Mouse (Mus musculus) left cerebral cortex, postnatal 36 days (tissue): ENCODE measurements around the gene Rnf224. TPM values are rescaled to one million over a fixed set of nuclear protein-coding genes. Genes with fewer than 3 reads are reported as not detected.

Experiments
- DNase-seq, 2 experiments: peaks; one replicate each; pipeline ENCODE4 v3.0.0; 2021 to 2022; ENCODE audit warnings: low spot score in 2 of 2, mixed read lengths in 1 of 2
- intact Hi-C: fragments of 180-260 bp; cut with DNase I; formaldehyde crosslinking; loops from one replicate; pipeline ENCODE4 v1.15.1; 2025
- total RNA-seq, 2 experiments: library from RNA; stranded (reverse); gene quantifications; 2 replicates each; pipeline ENCODE4 v1.2.3; 2021

Rnf224 gene
- total RNA-seq, 2 experiments from 2014 or later = not detected

- intact Hi-C loops = no loop called here
- DNase-seq = no peak
Observed at GRCm38 (mm10) chr2:25230581-25230980, 6.0 kb downstream of the Rnf224 start.

DNA sequence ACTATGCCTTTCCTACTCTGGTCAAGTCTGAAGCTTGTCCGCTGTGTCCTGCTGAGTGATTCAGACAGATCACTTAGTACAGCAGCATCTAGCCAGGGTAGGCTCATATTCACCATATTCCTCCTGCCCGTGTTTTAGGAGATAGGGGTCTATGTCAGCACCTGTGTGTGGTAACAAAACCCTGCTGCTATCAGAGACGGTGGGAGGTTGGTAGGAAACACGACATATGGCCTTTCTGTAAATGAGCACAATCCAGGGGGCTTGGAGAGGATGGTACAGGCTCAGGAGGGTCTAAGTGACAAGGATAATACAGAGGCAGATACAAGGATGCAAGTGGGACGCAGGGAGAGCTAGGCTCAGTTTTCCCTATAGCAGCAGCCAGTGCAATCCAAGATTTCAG, 7.0 kb downstream of the Rnf224 start:
- DNase-seq = no peak
- intact Hi-C loops = loop anchor here (5.0 kb wide), 1 partner anchor 37 kb away; no protein-coding TSS in a partner anchor

- intact Hi-C loops = loop anchor here (5.0 kb wide), 1 partner anchor 37 kb away; no protein-coding TSS in a partner anchor
- no peak for DNase-seq
Observed at GRCm38 (mm10) chr2:25228995-25229530, 7.5 kb downstream of the Rnf224 start.

GRCm38 (mm10) chr2:25228431-25228889, 8.1 kb downstream of the Rnf224 start:
- DNase-seq = peak; percentile 80 to 84
- intact Hi-C loops = loop anchor here (5.0 kb wide), 1 partner anchor 36 kb away; no protein-coding TSS in a partner anchor

DNA sequence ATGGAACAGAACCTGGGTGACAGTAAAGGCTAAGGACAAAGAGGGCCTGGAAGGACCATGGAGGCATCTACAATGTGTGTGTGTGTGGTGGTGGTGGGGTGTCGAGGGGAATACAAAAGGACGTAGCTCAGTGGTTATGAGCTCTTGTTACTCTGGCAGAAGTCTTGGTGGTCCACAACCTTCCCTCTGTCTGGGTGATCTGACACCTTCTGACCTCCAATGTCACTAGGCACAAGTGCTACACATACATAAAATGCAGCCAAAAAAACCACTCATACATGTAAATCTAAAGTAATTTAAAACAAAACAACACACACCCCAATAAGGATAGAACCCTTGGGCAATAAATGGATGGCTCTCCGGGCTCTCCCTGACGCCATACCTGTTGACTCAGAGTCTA, 9.2 kb downstream of the Rnf224 start:
- intact Hi-C loops = loop anchor here (5.0 kb wide), 1 partner anchor 35 kb away; no protein-coding TSS in a partner anchor
- DNase-seq = no peak

DNA sequence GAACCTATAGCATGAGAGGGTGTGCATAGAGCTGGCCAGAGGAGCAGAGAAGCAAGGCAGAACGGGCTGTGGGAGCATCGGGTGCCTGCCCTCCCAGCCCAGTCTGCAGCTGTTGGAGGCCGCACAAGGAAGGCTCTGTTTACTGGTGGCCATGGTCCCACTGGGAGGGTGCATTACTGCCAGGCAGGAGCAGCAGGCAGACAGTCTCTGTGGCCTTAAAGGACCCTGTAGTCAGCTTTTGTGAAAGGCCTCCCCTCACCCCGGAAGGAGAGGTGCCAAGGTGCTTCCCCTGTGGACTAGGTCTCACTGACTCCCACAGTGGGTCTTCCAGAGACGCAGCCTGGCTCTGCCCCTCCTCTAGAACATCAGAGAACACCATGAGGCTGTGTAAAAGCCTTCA, 9.7 kb downstream of the Rnf224 start:
- intact Hi-C loops = loop anchor here (5.0 kb wide), 1 partner anchor 35 kb away; no protein-coding TSS in a partner anchor
- peak; percentile 33 to 41 for DNase-seq

- no peak for DNase-seq
- intact Hi-C loops = loop anchor here (2.0 to 5.0 kb wide), 2 partner anchors 34 to 37 kb away; partner anchors contain the start of gene Tprn
Observed at GRCm38 (mm10) chr2:25225811-25226379, 10.7 kb downstream of the Rnf224 start.

DNA sequence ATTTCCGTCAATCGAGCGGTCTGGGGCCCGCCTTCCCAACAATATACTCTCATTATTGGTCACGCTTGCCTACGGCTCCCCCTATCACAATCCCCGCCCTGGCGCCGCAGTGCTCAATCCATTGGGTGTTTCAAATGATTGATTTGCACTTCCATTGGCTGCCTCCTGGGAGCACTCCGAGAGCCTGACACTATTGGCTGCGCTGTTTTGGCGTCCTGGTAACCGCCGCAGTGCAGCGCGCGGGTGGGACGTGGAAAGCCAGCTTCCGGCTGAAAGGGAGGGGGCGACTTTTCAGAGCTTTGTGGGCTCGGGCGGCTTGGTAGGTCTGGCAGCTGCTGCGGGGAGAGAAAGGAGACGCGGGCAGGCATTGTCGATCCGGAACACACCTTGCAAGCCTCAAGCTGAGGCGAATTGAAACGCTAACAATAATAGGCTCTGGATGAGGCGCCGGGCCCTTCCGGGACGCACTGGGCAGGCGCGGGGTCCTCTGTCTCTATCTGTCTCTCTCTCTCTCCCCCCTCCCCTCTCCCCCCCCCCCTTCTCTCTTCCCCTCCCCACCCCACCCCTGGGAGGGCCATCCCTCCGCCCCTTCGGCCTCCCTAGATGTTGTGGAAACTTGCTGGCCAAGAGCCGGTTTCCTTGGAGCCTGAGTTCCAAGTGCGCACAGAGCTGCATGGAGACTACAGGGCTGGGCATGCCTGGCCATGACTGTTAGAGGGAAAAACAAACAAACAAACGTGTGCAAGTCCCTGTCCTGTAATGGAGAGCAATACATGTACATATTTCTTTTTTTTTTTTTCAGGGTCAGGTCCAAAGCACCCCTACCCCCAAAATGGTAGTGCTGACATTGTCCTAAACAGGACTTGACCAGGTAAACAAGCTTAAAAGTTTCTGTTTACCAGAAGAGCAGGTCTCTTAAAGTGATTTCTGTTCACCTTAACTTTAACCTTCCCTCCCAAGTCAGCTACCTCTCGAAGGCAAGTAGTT, 11.5 kb downstream of the Rnf224 start:
- intact Hi-C loops = loop anchor here (2.0 to 5.0 kb wide), 2 partner anchors 33 to 38 kb away; partner anchors contain the start of gene Tprn
- DNase-seq = peak; percentile 99

DNA sequence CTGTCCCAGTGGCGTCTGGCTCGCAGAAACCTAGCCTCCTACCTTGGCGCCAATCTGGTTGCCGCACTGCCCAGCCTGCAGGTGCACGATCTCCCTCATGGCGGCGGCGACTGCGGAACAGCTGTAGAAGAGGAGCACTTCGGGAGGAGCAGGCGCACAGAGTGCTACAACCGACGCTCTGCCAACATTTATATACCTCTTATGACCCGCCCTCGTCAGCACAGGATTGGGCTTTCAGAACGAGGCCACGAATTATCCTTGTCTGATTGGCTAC, 12.2 kb downstream of the Rnf224 start, which contains the start of gene Tubb4b:
Gene Tubb4b (minus strand): TSS at position 211 of the 274 bp plus-strand sequence.
- intact Hi-C loops = loop anchor here (2.0 kb wide), 1 partner anchor 38 kb away; the partner anchor contains the start of gene Tprn
- DNase-seq = no peak

- intact Hi-C loops = loop anchor here (2.0 kb wide), 1 partner anchor 39 kb away; the partner anchor contains the start of gene Tprn
- peak; percentile 77 to 83 for DNase-seq
Observed at GRCm38 (mm10) chr2:25223681-25224491, 12.7 kb downstream of the Rnf224 start.

DNA sequence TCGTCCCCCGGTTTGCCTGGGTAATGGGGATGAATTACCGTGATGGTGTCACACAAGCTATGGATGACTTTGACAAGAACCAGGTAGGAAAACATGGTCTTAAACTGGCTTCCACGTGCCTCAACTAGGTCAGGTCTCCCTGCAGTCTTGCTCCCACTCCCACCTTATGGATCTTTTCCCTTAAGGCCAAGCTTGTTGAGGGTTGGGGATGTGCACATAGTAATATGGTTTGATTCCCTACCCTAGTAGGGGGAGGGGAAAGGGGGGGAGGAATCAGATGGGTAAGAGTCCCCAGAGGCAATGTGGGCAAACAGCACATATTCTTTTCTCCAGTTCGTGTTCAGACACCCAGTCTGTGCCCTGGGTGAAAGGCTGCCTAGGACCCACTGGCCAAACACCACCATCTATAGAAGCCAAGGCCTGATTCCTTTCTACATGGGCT, 15.2 kb downstream of the Rnf224 start:
- intact Hi-C loops = no loop called here
- no peak for DNase-seq

DNA sequence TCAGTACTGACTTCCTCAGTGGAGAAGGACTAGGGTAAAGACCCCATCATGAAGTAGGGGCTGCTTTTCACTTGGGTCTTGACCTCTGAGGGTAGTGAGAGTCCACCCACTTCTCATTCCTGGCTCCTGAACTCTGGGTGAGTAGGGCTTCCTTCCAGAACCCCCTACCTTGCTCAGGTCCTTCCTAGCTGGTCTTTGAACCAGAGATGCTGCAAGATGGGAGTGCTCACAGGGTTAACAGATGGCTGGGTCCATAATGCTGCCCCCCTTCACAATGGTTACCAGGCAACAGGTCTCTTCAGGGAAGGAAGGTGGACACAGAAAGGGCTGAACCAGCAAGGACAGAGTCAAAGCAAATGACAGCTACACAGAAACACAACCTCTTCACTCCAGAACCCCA, 18.1 kb downstream of the Rnf224 start, which contains the start of gene Fam166a:
Gene Fam166a (plus strand): TSS at position 301 of the 400 bp plus-strand sequence.
- DNase-seq = no peak

DNA sequence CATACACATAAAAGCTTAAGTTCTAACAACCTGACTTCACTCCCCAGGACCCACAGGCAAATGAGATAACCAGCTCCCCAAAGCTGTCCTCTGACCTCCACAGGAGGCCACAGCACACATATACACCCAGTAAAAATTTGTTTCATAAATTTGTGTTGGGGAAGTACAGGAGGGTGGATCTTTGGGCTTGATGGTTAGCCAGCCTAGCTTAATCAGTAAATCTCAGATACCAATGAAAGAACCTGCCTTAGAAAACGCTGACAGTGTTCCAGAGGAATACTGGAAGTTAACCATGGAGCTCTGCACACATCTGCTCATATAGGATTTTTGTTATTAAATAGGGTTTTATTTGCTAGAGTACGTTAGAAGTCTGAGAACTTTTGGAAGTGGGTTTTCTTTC, 18.9 kb downstream of the Rnf224 start:
- intact Hi-C loops = no loop called here
- DNase-seq = no peak

More for the DNA sequence above, 18.1 kb downstream of the Rnf224 start, which contains the start of gene Fam166a:
- intact Hi-C loops = no loop called here

DNA sequence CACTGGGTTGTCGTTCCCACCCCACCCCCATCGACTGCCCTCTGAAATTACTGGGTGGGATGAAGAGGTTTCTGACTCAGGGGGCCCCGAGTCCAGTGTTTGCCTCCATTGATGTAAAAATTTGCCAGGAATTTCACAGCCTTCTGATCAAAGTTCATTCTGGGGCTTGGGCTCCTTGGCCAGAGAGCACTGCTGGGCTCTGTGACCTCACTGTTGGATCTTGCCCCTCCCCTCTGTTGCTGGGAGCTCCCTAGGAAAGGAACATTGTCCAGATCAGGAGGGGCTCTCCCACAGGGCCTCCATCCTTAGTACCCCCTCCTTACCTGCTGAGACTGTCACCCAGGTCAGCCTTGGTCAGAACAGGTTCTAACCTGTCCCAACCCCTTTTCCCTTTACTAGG, 22.1 kb downstream of the Rnf224 start, which contains the start of gene Stpg3:
Gene Stpg3 (minus strand): TSS at position 194 of the 400 bp plus-strand sequence.
- intact Hi-C loops = no loop called here

DNA sequence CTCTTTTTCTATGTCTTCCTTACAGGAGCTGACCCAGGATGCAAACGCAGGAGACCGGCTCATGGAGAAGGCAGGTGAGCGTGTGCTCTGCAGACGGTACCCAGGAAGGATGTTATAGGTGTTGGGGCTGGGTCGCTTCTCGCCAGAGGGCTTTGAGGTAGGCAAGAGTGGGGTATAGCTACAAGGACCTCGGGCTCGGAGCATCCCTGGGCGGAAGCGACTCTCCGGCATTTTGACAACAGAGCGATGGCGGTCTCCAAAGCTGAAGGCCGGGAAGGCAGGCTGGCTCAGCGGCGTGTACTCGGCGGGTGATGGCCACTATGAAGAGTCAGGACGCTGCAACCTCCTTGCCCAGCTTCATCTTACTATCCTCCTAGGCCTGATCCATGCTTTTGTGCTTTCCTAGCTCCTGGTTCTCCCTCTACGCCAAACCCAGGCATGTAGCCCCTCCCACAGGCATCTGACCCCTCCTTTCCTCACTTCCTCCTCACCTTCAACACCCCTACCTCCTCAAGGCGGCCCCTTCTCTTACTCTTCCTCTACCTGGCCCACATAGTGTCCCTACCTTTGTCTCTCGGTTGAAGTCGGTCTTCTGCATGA, 23.2 kb downstream of the Rnf224 start:
- DNase-seq = no peak
- intact Hi-C loops = no loop called here

More for the DNA sequence above, 22.1 kb downstream of the Rnf224 start, which contains the start of gene Stpg3:
- no peak for DNase-seq

GRCm38 (mm10) chr2:25211121-25211670, 25.4 kb downstream of the Rnf224 start, which contains the start of gene Nelfb:
Gene Nelfb (minus strand): TSS chr2:25211489.
- intact Hi-C loops = no loop called here
- peak; percentile 85 to 87 for DNase-seq

DNA sequence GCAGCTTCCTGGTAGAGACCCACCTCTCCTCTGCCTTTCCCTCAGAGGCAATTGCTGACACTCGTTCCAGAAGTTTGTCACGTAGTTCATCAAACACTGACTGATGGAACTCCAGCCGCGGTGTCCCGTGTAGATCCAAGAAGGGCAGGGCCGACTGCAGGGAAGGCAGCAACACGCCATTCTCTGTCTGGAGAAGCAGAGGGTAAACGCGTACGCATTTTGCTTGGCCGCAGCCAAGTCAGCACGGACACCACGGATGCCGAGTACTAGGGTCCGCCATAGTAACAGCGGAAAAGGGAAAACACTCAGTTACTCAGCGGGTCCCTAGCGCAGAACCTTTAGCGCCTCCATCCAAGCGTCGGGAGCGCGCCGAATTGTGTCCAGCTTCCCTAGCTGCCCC, 25.9 kb downstream of the Rnf224 start:
- no peak for DNase-seq
- intact Hi-C loops = no loop called here

GRCm38 (mm10) chr2:25207593-25207992, 29.0 kb downstream of the Rnf224 start:
- intact Hi-C loops = no loop called here
- no peak for DNase-seq
